Mouse (Mus musculus): ENCODE data around the gene BC048507.
A peak's percentile ranks its signal among the peaks of the same experiment; 100 is the strongest.
"Not testable (repeated sequence)": the region's sequence is repeated elsewhere in the genome, so short reads cannot be mapped to it uniquely, and the experiment has no call there.

BC048507 gene

GRCm38 (mm10) chr13:67863026-67863425 is at the start of gene BC048507:
BC048507 (plus strand) TSS chr13:67863326.
- no peak for DNase-seq (ENCODE audit: low read depth, low spot score)

- peak; percentile 87 for DNase-seq (ENCODE audit: low read depth, low spot score)
These were observed 49.1 kb upstream of the BC048507 start, which contains the start of gene Zfp273 for GRCm38 (mm10) chr13:67813710-67814660. Zfp273 (plus strand) TSS chr13:67813740.

GRCm38 (mm10) chr13:67818636-67819035 is 44.5 kb upstream of the BC048507 start:
- DNase-seq (ENCODE audit: low read depth, low spot score), result no peak

GRCm38 (mm10) chr13:67830911-67831336 is 32.2 kb upstream of the BC048507 start, which contains the start of gene Gm10037:
Gm10037 (plus strand) TSS chr13:67831106.
- peak; percentile 74 for DNase-seq (ENCODE audit: low read depth, low spot score)

GRCm38 (mm10) chr13:67833137-67833536 is 30.0 kb upstream of the BC048507 start:
- not testable (repeated sequence) for DNase-seq (ENCODE audit: low read depth, low spot score)

GRCm38 (mm10) chr13:67843775-67844118 is 19.4 kb upstream of the BC048507 start:
- DNase-seq (ENCODE audit: low read depth, low spot score), result no peak

GRCm38 (mm10) chr13:67844119-67844852 is 18.8 kb upstream of the BC048507 start:
- DNase-seq (ENCODE audit: low read depth, low spot score), result peak; percentile 81

GRCm38 (mm10) chr13:67844853-67845194 is 18.3 kb upstream of the BC048507 start:
- DNase-seq (ENCODE audit: low read depth, low spot score), result no peak

- DNase-seq (ENCODE audit: low read depth, low spot score), result no peak
These were observed 12.8 kb upstream of the BC048507 start for GRCm38 (mm10) chr13:67850361-67850760.

- no peak for DNase-seq (ENCODE audit: low read depth, low spot score)
These were observed 10.0 kb upstream of the BC048507 start for GRCm38 (mm10) chr13:67853130-67853529.

GRCm38 (mm10) chr13:67853983-67854382 is 9.1 kb upstream of the BC048507 start:
- no peak for DNase-seq (ENCODE audit: low read depth, low spot score)

GRCm38 (mm10) chr13:67857317-67857716 is 5.8 kb upstream of the BC048507 start:
- DNase-seq (ENCODE audit: low read depth, low spot score), result no peak

- no peak for DNase-seq (ENCODE audit: low read depth, low spot score)
These were observed 618 bp upstream of the BC048507 start for GRCm38 (mm10) chr13:67862508-67862907.

- DNase-seq (ENCODE audit: low read depth, low spot score), result no peak
These were observed 1.7 kb downstream of the BC048507 start for GRCm38 (mm10) chr13:67864764-67865350.

GRCm38 (mm10) chr13:67867899-67868298 is 4.8 kb downstream of the BC048507 start:
- DNase-seq (ENCODE audit: low read depth, low spot score), result peak; percentile 21

GRCm38 (mm10) chr13:67876049-67876698 is 13.0 kb downstream of the BC048507 start:
- not testable (repeated sequence) for DNase-seq (ENCODE audit: low read depth, low spot score)

GRCm38 (mm10) chr13:67876699-67877254 is 13.7 kb downstream of the BC048507 start:
- DNase-seq (ENCODE audit: low read depth, low spot score), result no peak

GRCm38 (mm10) chr13:67883966-67884365 is 20.8 kb downstream of the BC048507 start:
- DNase-seq (ENCODE audit: low read depth, low spot score), result no peak

- DNase-seq (ENCODE audit: low read depth, low spot score), result no peak
These were observed 46.6 kb downstream of the BC048507 start for GRCm38 (mm10) chr13:67909759-67910158.

All from CD4-positive, CD25-positive, alpha-beta regulatory T cell, adult 2 months (primary cell).